Mouse (Mus musculus) heart, embryonic 16.5 days (tissue): Measurements from ENCODE around the gene Slc10a4. TPM values are rescaled to one million over a fixed set of nuclear protein-coding genes. Genes with fewer than 3 reads are reported as not detected.

Experiments
- ATAC-seq: fragments of 200-750 bp; cut with Nextera tagmentation; replicated peaks from 2 replicates; pipeline ENCODE4 v1.8.0; 2017; ENCODE audit warnings: moderate number of reproducible peaks; ENCODE audit not compliant: insufficient read depth, low FRiP score; ENCODE audit errors: extremely low read depth
- H3K27ac ChIP-seq: fragments of 300-500 bp; sonication (generic); 2 replicates; pipeline ENCODE4 v1.5.1; 2014; ENCODE audit warnings: mild to moderate bottlenecking, low read length, control low read depth, moderate library complexity
- H3K27me3 ChIP-seq: fragments of 300-500 bp; sonication (generic); 2 replicates; pipeline ENCODE4 v1.6.1; 2014; ENCODE audit warnings: low read length, mixed read lengths; ENCODE audit not compliant: control insufficient read depth, insufficient read depth
- H3K36me3 ChIP-seq: fragments of 300-500 bp; sonication (generic); 2 replicates; pipeline ENCODE4 v1.6.1; 2014; ENCODE audit not compliant: control insufficient read depth, insufficient read depth
- H3K4me1 ChIP-seq: fragments of 300-500 bp; sonication (generic); 2 replicates; pipeline ENCODE4 v1.6.1; 2014; ENCODE audit warnings: low read length, mixed read lengths; ENCODE audit not compliant: control insufficient read depth, insufficient read depth
- H3K4me2 ChIP-seq: fragments of 300-500 bp; sonication (generic); 2 replicates; pipeline ENCODE4 v1.6.1; 2014; ENCODE audit warnings: low read depth, mild to moderate bottlenecking, control low read depth, low read length
- H3K4me3 ChIP-seq: fragments of 300-500 bp; sonication (generic); 2 replicates; pipeline ENCODE4 v1.5.1; 2014; ENCODE audit warnings: mild to moderate bottlenecking, control low read depth, low read length
- H3K9ac ChIP-seq: fragments of 300-500 bp; sonication (generic); 2 replicates; pipeline ENCODE4 v1.6.1; 2014; ENCODE audit warnings: low read length, control low read depth
- H3K9me3 ChIP-seq: fragments of 300-500 bp; sonication (generic); replicated peaks from 2 replicates; pipeline ENCODE4 v1.6.1; 2016; ENCODE audit warnings: low read length; ENCODE audit not compliant: control insufficient read depth
- WGBS: fragments of 180-500 bp; shearing (Covaris S2); extraction: QIAGEN DNeasy Blood & Tissue Kit; methylation state at CpG from one replicate; pipeline ENCODE4 v1.1.7; 2014; 5-methylcytosine and 5-hydroxymethylcytosine counted together
- polyA plus RNA-seq: library from polyadenylated mRNA; unstranded; fragments of >200 nt; fragmentation: Nextera tagmentation; extraction: Ambion mirVana; gene quantifications from 2 replicates; pipeline ENCODE4 v1.2.1, GENCODE M21; 2015

The Slc10a4 gene
- 0.65 and 0.83 TPM in 2 replicates for polyA plus RNA-seq

DNA sequence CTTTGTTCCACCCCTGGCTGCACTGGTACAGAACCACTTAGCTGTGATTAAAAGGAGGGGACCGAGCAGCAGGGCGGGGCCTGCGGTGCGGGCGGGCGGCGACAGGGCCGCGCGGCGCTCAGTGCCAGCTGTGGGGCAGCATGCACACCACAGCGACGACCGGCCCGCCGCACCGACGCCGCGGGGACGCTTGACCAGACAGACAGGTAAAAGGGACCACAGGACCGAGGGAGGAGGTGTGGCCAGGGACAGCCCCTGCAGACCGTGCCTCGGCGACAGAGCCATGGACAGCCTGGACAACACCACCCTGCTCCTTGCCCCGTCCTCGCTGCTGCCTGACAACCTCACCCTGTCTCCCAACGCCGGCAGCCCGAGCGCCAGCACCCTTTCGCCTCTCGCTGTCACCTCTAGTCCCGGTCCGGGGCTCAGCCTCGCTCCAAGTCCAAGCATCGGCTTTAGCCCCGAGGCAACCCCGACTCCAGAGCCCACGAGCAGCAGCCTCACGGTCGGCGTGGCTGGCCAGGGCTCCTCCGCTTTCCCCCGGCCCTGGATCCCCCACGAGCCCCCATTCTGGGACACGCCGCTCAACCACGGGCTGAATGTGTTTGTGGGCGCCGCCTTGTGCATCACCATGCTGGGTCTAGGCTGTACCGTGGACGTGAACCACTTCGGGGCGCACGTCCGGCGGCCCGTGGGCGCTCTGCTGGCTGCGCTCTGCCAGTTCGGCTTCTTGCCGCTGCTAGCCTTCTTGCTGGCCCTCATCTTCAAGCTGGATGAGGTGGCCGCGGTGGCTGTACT is at the start of gene Slc10a4:
Slc10a4 (plus strand) TSS at position 100 of the 798 bp plus-strand sequence.
- peak; percentile 72 for ATAC-seq
- Histone ChIP-seq H3K27ac (no peak within 1 kb of the TSS), H3K4me2 (peak within 1 kb of the TSS; percentile 72), H3K27me3 (peaks cover 21% of the 10 kb centered on the region), H3K9me3 (no peaks in the 10 kb centered on the region), H3K9ac (peak within 1 kb of the TSS; percentile 53; the same call in 1 of the 2 replicates), H3K36me3 (no peaks in the 10 kb centered on the region), H3K4me1 (no peaks in the 10 kb centered on the region; the same call in 1 of the 2 replicates), H3K4me3 (peak within 1 kb of the TSS; percentile 52)
- WGBS: 7% methylated on average over 64 of the region's 65 CpGs

DNA sequence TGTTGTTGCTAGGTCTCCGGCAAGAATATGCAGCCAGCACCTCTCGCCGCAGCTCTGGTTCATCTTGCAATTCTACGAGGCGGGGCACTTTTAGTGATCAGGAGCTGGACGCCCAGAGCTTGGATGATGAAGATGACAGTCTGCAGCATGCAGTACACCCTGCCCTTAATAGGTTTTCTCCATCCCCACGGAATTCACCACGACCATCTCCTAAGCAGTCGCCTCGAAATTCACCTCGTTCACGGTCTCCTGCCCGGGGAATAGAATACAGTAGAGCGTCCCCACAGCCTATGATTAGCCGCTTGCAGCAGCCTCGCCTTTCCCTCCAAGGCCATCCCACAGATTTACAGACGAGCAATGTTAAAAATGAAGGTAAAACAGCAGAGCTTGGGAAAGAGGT is 49.4 kb upstream of the Slc10a4 start:
- Histone ChIP-seq H3K27ac (no peak overlapping the region), H3K9ac (no peak overlapping the region), H3K9me3 (no peaks in the 10 kb centered on the region), H3K27me3 (no peaks in the 10 kb centered on the region), H3K4me3 (no peak overlapping the region), H3K4me1 (no peaks in the 10 kb centered on the region), H3K4me2 (no peak overlapping the region), H3K36me3 (peaks cover 9% of the 10 kb centered on the region)
- no peak for ATAC-seq
- WGBS: 87% methylated on average over 17 of the region's 17 CpGs

DNA sequence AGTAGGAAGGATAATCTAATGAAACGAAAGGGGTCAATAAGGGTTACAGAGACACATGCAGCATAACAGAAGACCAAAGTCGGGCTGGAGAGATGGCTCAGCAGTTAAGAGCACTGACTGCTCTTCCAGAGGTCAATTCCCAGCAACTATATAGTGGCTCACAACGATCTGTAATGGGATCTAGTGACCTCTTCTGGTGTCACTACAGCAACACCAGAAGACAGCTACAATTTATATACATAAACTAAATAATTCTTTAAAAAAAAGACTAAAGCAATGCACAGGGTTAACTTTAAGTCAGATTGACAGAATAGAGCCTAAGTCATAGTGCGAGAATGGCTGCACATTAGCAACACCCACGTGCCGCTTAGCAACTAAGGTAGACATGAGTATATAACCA is 46.6 kb upstream of the Slc10a4 start:
- no peak for ATAC-seq
- H3K4me2 ChIP-seq: no peak overlapping the region
- peaks cover 12% of the 10 kb centered on the region for H3K36me3 ChIP-seq
- H3K27ac ChIP-seq: no peak overlapping the region
- H3K4me3 ChIP-seq: no peak overlapping the region
- no peaks in the 10 kb centered on the region for H3K9me3 ChIP-seq
- no peak overlapping the region for H3K9ac ChIP-seq
- WGBS: 76% methylated on average over 6 of the region's 6 CpGs
- no peaks in the 10 kb centered on the region for H3K27me3 ChIP-seq
- H3K4me1 ChIP-seq: no peaks in the 10 kb centered on the region

DNA sequence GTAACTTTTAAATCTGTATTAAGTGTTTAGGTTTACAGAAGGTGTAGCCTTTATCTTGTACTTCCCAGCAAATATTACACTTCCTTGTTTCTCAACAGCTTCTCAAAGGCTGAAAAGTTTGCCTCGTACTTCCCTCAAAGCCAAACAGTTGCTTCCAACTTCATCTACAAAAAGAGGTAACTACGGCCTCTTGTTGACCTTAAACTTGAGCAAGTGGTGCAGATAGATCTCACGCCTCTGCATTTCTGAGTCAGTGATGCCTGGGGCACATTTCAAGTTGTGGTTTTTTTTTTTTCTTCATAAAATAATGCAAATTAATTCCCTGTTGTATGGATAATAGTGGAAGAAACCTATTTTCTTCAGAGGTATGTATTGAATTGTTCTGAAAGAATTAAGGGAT is 41.0 kb upstream of the Slc10a4 start:
- ATAC-seq: no peak
- WGBS: 81% methylated on average over 3 of the region's 3 CpGs
- no peaks in the 10 kb centered on the region for H3K27me3 ChIP-seq
- no peak overlapping the region for H3K4me3 ChIP-seq
- no peaks in the 10 kb centered on the region for H3K4me1 ChIP-seq
- H3K27ac ChIP-seq: no peak overlapping the region
- H3K36me3 ChIP-seq: peaks cover 29% of the 10 kb centered on the region
- no peak overlapping the region for H3K4me2 ChIP-seq
- no peaks in the 10 kb centered on the region for H3K9me3 ChIP-seq
- no peak overlapping the region for H3K9ac ChIP-seq

DNA sequence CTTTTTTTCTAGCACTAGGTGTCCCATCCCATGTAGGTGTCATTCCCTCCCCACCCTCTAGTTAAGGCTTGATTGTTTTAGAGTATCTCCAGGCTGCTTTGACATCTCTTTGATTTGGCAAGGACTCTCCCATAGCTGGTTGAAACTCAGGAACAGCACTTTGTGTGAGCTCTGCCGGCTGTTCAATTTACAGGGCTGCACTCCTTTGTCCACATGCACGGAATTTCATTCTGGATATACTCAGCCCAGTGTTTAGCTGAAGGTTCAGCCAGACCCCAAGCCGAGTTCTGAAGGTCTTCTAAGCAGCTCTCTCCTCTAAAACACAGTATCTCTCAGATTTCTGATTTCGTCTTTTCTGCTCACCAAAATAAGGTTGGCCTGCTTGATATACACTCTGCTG is 34.2 kb upstream of the Slc10a4 start:
- no peak for ATAC-seq
- Histone ChIP-seq H3K27ac (peak overlapping the region; percentile 14; the same call in 1 of the 2 replicates), H3K4me3 (no peak overlapping the region), H3K36me3 (peaks cover 38% of the 10 kb centered on the region), H3K9me3 (no peaks in the 10 kb centered on the region), H3K4me2 (no peak overlapping the region), H3K9ac (no peak overlapping the region), H3K27me3 (no peaks in the 10 kb centered on the region), H3K4me1 (peaks cover 4% of the 10 kb centered on the region)
- WGBS: 59% methylated on average over 4 of the region's 4 CpGs

DNA sequence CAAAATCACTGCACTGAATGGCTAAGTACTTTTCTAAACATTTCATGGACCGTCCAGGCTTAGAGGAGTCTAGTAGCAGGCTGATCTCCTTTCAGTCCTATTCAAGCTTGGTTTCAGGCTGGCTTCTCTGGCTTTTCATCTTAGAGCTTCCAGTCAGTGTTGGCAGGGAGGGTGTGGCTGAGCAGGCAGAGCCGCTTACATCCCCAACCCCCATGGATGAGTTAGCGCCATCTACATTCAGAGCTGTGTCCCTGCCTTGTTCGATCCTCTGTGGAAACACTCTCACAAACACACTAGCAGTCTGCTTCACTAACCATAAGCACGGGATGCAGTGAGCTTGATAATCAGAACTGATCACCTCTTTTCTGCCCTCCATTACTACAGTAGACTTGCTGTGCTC is 33.7 kb upstream of the Slc10a4 start:
- Histone ChIP-seq H3K9me3 (no peaks in the 10 kb centered on the region), H3K4me2 (no peak overlapping the region), H3K4me3 (no peak overlapping the region), H3K27ac (no peak overlapping the region), H3K9ac (no peak overlapping the region), H3K4me1 (peaks cover 4% of the 10 kb centered on the region), H3K27me3 (no peaks in the 10 kb centered on the region), H3K36me3 (peaks cover 38% of the 10 kb centered on the region)
- 59% methylated on average over 5 of the region's 5 CpGs for WGBS
- no peak for ATAC-seq

DNA sequence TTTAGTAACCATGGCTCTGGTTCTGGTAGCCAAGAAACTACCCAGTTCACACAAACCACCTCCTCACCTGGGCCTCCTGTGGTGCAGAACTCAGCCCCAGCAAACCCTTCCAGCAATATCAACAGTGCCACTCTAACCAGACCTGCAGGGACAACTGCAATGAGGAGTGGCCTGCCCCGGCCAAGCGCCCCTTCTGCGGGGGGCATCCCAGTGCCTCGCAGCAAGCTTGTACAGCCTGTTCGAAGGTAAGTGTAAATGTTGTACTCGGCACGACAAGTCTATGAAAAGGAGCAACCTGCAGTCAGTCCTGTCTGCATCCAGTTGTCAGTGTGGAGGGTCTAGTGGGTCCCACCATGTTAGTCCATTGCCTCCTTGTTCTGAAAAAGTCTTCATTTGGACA is 32.1 kb upstream of the Slc10a4 start, which contains the start of gene Gm10135:
Gm10135 (minus strand) TSS at position 101 of the 400 bp plus-strand sequence.
- peaks cover 28% of the 10 kb centered on the region for H3K36me3 ChIP-seq
- ATAC-seq: no peak
- H3K27ac ChIP-seq: no peak within 1 kb of the TSS

DNA sequence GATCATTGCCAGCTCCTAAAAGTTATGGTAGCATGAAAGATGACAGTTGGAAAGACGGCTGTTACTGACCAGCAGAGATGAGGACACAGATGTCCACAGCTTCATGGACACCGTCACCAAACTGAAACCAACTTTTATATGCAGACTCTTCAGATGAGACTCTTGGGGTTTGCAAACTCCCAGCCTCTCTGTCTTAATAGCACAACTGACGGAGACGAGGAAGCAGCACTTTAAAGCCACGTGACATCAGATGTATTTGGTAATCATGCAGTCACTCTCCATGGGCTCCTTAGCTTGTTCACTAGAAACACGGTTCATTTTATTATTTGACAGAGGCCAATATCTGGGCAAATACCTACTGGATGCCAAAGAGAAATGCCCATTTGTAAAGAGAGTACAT is 30.7 kb upstream of the Slc10a4 start:
- no peak overlapping the region for H3K9ac ChIP-seq
- ATAC-seq: no peak
- peaks cover 4% of the 10 kb centered on the region for H3K4me1 ChIP-seq
- H3K27ac ChIP-seq: no peak overlapping the region
- H3K36me3 ChIP-seq: peaks cover 29% of the 10 kb centered on the region
- WGBS: 88% methylated on average over 6 of the region's 6 CpGs
- no peaks in the 10 kb centered on the region for H3K27me3 ChIP-seq
- no peaks in the 10 kb centered on the region for H3K9me3 ChIP-seq
- no peak overlapping the region for H3K4me3 ChIP-seq
- H3K4me2 ChIP-seq: no peak overlapping the region

More for the DNA sequence above, 32.1 kb upstream of the Slc10a4 start, which contains the start of gene Gm10135:
- no peak within 1 kb of the TSS for H3K9ac ChIP-seq
- peaks cover 4% of the 10 kb centered on the region for H3K4me1 ChIP-seq
- 96% methylated on average over 7 of the region's 7 CpGs for WGBS
- no peaks in the 10 kb centered on the region for H3K27me3 ChIP-seq
- no peak within 1 kb of the TSS for H3K4me2 ChIP-seq
- no peak within 1 kb of the TSS for H3K4me3 ChIP-seq
- no peaks in the 10 kb centered on the region for H3K9me3 ChIP-seq

DNA sequence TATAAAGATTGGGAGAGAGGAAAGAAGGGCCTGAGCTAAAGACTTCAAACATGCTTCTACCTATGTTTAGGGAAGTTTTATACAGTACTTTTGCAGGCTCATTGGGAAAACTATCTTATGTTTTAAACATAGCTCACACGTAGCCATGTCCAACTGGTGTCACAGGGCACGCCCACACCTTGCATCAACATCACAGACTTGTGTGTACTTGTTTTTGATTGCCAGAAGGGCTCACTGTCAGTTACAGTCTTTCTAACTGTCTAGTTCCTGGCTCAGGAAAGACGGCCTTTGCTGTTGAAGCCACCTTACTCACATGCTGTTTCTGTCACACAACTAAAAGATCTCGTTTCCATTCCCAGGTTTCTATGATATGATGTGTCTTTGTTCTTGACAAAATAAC is 30.1 kb upstream of the Slc10a4 start:
- no peak overlapping the region for H3K4me2 ChIP-seq
- no peak overlapping the region for H3K9ac ChIP-seq
- no peaks in the 10 kb centered on the region for H3K9me3 ChIP-seq
- H3K27me3 ChIP-seq: no peaks in the 10 kb centered on the region
- H3K27ac ChIP-seq: no peak overlapping the region
- H3K4me1 ChIP-seq: peaks cover 4% of the 10 kb centered on the region
- no peak overlapping the region for H3K4me3 ChIP-seq
- H3K36me3 ChIP-seq: peaks cover 29% of the 10 kb centered on the region
- no peak for ATAC-seq
- WGBS: 80% methylated on average over 4 of the region's 4 CpGs
